Mouse (Mus musculus) c-Kit-positive CD71-positive TER-119-positive erythroid progenitor cells, embryonic 14.5 days (primary cell): ENCODE data around the gene Carhsp1.
A peak's percentile ranks its signal among the peaks of the same experiment; 100 is the strongest.

Experiments
- DNase-seq: peaks from one replicate; pipeline ENCODE4 v3.0.0-alpha.2; 2013; ENCODE audit warnings: low spot score

Carhsp1 gene

DNA sequence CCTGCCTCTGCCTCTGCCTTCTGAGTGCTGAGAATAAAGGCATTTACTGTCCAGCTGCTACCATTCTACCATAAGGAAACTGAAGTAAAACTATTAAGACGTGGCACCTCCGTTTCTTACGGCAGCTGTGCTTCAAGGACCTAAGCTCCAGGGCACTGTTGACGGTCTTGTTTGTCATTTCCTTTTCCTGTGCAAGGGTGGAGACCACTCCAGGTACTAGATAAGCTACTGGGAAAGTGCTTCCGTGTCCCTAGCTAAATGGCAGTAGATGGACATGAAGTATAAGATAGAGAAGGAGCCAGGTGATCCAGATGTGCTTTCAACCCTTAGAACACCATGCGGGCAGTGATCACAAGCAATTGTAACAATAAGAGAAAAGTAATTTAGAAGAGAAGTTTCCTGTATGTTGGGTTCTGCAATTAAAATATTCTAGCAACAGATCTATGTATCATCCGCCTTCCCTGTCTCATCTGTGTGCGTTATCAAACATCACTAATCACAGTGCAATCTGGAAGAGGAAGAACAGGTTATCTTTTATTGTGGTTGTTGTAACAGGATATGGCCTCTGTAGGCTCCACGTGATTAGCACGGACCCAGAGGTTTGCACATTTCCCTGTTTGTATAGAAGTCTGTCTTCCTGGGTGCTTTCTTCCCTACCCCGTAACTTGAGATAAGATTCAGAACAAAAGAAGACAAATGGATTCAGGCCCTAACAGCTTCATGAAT lies 32.3 kb downstream of the Carhsp1 start:
- no peak for DNase-seq

DNA sequence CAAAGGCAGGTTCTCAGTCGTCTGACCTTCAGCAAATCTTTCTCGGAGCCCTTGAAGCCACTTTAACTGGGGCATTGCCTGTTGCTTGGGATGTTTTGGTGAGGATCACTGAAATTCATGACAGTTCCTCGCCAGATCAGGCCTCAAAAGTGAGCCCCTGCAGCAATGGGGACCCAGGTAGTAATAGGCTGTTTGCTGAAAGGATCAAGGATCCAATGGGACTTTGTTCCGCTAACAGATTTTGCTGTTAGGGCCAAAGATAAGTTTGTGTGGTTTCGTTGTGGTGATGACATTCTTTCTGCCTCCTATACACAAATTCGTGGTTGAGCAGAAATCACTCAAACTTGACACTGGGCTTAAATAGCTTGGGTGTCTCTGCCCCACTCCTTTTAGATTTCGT lies 33.8 kb downstream of the Carhsp1 start:
- no peak for DNase-seq

DNA sequence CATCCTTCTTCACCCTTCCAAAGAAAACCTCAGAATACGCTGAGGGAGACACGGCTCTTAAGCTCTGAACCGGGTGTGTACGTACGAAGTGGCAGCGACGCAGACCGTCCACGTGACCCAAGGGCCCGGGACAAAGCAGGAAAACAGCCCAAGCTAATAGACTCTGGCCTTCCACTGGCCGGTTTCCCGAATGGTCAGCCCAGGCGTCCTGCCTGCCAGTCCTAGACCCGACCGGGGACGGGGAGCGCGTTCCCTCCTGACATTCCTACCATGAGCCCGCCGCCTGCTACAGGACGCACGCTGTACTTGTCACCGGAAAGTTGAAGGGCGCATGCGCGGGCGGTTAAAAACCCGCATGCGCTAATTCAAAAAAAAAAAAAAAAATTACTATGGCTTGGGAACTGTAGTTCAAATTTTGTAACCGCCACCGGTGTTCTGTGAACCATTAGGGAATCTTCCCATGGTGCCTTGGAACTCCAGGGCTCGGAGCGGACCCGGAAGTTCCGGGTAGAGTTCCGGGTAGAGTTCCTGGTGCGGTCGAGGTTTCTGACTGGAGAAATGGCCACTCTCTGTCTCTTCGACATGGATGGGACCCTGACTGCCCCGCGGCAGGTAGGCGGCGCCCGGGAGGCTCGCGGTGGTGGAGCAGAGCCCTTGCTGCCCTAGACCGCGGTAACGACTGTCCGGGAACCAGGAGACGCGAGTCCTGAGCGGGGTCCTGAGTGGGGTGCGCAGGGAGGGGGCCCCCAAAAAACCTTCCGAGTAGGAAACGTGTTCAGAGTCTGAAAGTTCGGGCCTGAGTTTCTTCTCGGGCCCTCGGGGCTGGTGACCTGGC lies 34.5 kb downstream of the Carhsp1 start, which contains the start of the genes Pmm2 and Tmem186:
Gene Pmm2, plus strand, starts transcription at position 458 of the 835 bp plus-strand sequence.
Gene Tmem186, minus strand, starts transcription at position 496 of the 835 bp plus-strand sequence.
- peak; percentile 85 for DNase-seq

DNA sequence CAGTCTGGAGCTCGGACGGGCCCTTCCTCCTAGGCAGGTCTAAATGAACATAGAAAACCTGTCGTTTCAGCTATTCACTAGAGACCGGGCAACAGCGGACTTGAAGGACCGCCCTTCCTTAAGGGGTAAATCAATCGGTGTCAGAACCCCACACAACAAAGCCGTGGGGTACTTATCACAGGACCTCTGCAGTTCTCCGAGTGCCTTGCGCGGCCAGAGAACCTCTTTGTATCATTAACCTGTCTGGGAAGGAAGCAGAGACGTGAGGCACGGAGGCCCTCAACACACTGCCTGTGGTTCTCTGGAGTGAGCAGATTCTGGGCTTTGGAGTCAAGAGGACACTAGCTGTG lies 35.1 kb downstream of the Carhsp1 start:
- DNase-seq = no peak

DNA sequence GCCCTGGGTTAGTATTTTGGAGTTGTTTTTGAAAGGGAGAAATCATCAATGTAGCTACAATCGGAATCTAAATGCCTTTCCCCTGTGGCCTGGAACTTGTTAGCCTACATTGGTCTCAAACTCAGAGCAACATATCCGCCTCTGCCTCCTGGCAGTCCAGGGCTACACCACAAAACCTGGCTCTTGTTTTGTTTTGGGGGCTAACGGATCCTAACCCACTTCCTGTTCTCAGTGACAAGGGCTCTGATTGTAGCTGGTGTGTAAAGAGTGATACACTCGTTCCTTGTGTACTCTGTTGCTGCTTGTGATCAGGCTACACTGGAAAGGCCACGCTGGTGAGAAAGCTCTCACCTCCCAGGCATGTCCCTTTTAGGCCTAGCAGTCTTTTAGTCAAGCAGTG lies 40.5 kb downstream of the Carhsp1 start:
- DNase-seq = no peak

DNA sequence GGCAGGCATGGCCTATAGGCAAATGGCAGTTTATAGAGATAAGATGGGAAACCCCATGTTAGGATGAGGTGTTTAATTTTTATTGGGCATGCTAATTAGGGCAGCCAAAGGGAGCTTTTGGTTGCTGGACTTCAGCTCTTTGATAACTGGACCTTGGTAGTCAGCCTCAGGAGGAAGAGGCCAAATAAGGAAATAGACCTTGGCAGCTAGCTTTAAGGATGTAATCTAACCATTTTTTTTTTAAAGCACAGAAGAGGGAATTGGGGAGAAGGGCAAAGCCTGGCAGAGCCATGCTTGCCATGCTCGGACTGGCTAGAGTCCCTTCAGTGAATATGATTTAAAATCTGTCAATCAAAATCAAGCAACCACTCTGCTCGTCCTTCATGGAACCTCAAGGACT lies 41.5 kb downstream of the Carhsp1 start:
- DNase-seq = no peak

DNA sequence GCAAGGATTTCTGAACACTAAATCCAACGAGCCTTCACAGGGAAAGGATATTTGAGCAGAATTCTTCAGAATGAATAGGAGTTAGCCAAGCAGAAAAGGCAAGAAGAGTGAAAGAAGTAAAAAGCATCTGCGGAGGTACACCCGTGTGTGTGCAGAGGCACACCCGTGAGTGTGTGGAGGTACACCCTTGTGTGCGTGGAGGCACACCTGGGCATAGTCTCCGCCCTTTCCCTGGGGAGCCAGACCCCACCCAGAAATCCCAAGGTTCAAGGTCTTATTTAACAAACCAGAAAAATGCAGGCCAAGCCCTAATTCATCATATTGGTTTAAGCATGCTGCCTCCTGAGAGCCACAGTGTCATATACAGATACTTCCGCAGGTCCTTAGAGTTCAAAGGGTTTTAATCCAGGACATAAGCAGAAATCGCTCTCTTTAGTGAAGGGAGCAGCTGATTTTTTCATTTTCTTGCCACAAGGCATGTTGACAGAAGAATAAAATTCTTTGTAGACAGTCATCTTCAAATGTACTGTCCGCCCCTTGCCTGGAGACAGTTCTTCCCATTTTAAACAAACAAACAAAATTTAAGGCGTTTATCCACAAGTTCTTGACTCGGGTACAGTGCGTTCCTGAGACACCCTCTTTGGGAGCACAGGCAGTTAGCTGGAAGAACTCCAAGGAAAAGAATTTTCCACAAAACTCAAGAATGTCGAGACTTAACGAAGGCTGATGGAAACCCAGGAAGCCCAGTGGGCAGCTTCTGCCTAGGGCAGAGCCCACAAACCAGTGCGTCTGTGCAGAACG lies 51.4 kb downstream of the Carhsp1 start:
- DNase-seq = no peak

DNA sequence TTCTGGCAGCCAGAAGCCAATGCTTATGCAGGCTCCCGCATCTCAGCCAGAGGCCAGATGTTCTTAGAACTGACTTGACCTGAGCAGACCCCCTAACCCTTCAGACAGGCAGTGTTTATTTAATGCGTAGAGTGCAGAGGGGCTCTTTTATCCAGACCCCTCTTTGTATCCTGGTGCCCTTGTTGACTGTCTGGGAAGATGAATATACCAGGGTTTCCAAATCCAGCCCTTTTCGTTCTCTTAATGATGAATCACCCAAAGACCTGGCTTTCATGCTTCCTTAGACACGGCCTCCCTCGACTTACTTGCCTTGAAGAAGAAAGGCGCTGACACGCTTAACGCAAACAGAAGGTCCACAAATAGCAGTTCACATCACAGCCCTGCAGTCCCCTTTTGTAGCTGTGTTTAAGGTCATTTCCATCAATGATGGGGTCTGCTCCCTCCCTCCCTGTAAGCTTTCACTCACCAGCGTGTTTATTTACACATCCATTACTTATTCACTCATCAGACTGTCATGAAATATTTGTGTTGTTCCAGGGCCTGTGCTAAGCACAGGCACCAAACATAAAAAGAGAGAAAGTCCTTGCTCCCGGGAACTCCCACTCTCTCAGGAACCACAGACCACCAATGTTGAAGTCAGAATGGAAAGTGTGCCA lies 52.2 kb downstream of the Carhsp1 start:
- no peak for DNase-seq

DNA sequence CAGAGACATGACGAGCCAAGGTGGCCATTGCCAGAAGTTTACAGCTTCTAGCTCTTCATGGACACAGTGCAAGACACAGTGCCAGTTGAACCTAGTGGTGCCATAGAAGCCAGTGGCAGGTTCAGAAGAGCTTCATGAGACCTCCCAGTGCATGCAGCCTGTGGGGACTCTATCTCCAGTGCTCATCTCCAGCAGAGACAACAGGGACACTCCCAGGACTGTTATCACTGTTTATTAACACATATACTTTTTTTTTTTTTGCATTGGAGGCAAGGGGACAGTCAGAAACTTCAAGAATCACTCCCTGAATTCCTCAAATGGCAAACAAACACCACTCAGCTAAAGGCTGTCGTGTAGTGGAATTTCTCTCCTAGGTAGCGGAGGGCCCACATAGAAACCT lies 58.5 kb downstream of the Carhsp1 start:
- peak; percentile 37 for DNase-seq

DNA sequence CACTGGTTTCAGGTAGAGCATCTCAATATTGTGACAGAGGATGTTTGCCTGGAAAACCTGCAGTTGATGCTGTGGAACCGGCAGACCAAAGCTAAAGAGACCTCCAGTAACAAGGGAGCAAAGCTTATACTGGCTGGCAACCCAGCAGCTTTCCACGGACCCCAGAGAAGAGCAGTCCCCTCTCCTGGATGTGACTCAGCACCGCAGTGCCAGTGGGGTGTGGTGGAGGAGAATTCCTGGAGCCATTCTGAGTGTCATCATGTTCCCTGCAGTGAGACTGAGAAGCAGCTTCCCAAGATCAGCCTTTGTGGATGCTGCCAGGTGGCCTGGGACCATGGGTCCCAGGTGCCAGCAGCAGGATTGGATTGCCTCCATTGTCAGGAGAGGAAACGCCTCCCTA lies 58.9 kb downstream of the Carhsp1 start:
- DNase-seq = peak; percentile 36

DNA sequence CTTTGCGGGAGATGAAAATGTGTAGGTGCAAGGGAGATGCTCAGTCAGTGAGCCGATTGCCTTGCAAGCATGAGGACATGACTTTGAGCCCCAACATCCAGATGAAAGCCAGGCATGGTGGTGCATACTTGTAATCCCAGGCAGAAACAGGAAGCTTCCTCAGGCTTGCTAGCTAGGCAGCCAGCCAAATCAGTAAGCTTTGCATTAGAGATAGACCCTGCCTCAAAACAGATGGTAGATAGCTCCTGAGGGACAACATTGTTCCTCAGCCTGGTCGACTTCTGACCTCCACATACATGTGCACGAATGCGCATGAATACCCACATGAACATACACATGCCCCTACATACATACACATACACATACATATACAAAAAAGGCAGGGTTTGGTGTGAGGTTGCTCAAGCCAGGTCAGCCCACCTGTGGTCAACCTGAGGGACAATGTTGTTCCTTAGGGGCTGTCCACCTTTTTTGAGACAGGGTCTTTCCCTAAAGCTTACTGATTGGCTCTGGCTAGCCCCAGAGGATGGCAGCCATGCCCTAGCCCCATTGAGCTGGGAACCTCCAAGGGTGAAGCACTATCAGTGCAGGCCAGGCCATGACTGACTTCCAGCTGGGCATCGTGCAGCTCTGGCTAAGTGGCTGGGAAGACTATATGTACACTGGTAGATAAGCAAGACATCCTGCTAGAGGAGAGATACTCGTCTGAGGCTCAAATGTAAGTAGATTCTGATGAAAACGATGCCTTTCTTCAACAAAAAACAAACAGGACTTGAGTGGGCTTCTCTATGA lies 59.5 kb downstream of the Carhsp1 start:
- peak; percentile 80 for DNase-seq

DNA sequence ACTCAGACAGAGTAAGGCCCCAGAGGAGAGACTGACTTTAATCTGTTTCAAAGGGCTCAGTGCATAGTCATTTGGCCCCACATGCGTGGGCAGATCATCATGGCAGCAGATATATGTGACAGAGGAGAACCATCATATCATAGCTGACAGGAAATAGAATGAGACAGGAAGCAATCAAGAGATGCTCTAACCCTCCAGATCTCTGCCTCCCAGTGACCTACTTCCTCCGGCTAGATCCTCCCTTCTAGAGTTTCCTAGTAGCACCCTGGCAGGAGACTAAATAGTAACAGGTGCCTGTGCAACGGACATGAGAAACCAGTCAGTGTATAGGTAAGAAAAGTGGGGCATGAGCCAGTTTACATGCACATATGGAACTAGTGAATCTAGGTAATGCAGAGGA lies 61.6 kb downstream of the Carhsp1 start:
- no peak for DNase-seq
